ENCODE assay signal across 27 mouse cellular contexts in genomic region chr9:98487273-98487672, GRCm38 (mm10). TPM values are rescaled to one million over a fixed set of nuclear protein-coding genes. Genes with fewer than 3 reads are reported as not detected.
DNase-seq lines count a peak whose midpoint lies in the region; ATAC-seq and TF ChIP-seq lines count a peak whose summit lies in the region.
"Had no signal": no experiment of that assay in that cellular context is flagged by ENCODE, and none has a peak within 500 bp of the region (broad histone marks: within the 10 kb centered on the region; RNA-seq: fewer than 3 reads in every experiment).

No protein-coding gene starts in this region.

- no peaks in the 10 kb centered on the region for H3K36me3 ChIP-seq in heart, embryonic 12.5 days
- no peaks in the 10 kb centered on the region for H3K36me3 ChIP-seq in lung, embryonic 14.5 days (ENCODE audit: insufficient read depth)
- H3K36me3 ChIP-seq in liver, embryonic 11.5 days (ENCODE audit: control insufficient read depth, insufficient read depth, low read length), result no peaks in the 10 kb centered on the region
- H3K36me3 ChIP-seq: forebrain, embryonic 10.5 days; heart, embryonic 13.5 days; hindbrain, embryonic 12.5 days; limb, embryonic 13.5 days; liver, embryonic 13.5 days had no signal

- no peak overlapping the region for H3K4me2 ChIP-seq in heart, embryonic 12.5 days
- no peak overlapping the region for H3K4me2 ChIP-seq in lung, embryonic 14.5 days
- H3K4me2 ChIP-seq in liver, embryonic 11.5 days, result no peak overlapping the region
- H3K4me2 ChIP-seq: heart, embryonic 13.5 days; hindbrain, embryonic 12.5 days; limb, embryonic 13.5 days; liver, embryonic 13.5 days; midbrain, embryonic 11.5 days had no signal

- H3K27me3 ChIP-seq in heart, embryonic 12.5 days (replicated peaks), result no peaks in the 10 kb centered on the region
- no peaks in the 10 kb centered on the region for H3K27me3 ChIP-seq in lung, embryonic 14.5 days (ENCODE audit: insufficient read depth, low read length)
- H3K27me3 ChIP-seq in liver, embryonic 11.5 days (replicated peaks; ENCODE audit: control insufficient read depth, insufficient read depth, low read length), result no peaks in the 10 kb centered on the region
- H3K27me3 ChIP-seq: heart, embryonic 13.5 days; hindbrain, embryonic 12.5 days; limb, embryonic 13.5 days; liver, embryonic 13.5 days had no signal

- no peak overlapping the region for H3K4me3 ChIP-seq in heart, embryonic 12.5 days
- H3K4me3 ChIP-seq in lung, embryonic 14.5 days (ENCODE audit: low read depth, low read length), result no peak overlapping the region
- no peak overlapping the region for H3K4me3 ChIP-seq in liver, embryonic 11.5 days (ENCODE audit: low read depth, low read length)
- H3K4me3 ChIP-seq: forebrain, embryonic 10.5 days; heart, embryonic 13.5 days; hindbrain, embryonic 12.5 days; limb, embryonic 13.5 days; liver, embryonic 13.5 days had no signal

- H3K9me3 ChIP-seq in heart, embryonic 12.5 days (replicated peaks), result no peaks in the 10 kb centered on the region
- no peaks in the 10 kb centered on the region for H3K9me3 ChIP-seq in lung, embryonic 14.5 days (ENCODE audit: low read depth, low read length)
- H3K9me3 ChIP-seq in liver, embryonic 11.5 days (ENCODE audit: control insufficient read depth, low read length), result no peaks in the 10 kb centered on the region
- H3K9me3 ChIP-seq: forebrain, embryonic 10.5 days; heart, embryonic 13.5 days; hindbrain, embryonic 12.5 days; limb, embryonic 13.5 days; liver, embryonic 13.5 days had no signal

- peaks cover 14% of the 10 kb centered on the region; the same call in 1 of the 2 replicates for H3K4me1 ChIP-seq in heart, embryonic 12.5 days (replicated peaks)
- H3K4me1 ChIP-seq in lung, embryonic 14.5 days (ENCODE audit: insufficient read depth), result 0 out of 2 replicates have a peak, but pooled peaks cover 3% of the 10 kb centered on the region
- H3K4me1 ChIP-seq in liver, embryonic 11.5 days (replicated peaks; ENCODE audit: control insufficient read depth, insufficient read depth, low read length), result peaks cover 35% of the 10 kb centered on the region
- H3K4me1 ChIP-seq: limb, embryonic 13.5 days had no signal

- no peak overlapping the region for H3K27ac ChIP-seq in heart, embryonic 12.5 days (ENCODE audit: poor library complexity, severe bottlenecking)
- no peak overlapping the region for H3K27ac ChIP-seq in lung, embryonic 14.5 days (ENCODE audit: low read depth)
- H3K27ac ChIP-seq in liver, embryonic 11.5 days (ENCODE audit: low read depth, low read length), result no peak overlapping the region
- H3K27ac ChIP-seq: forebrain, embryonic 10.5 days; heart, embryonic 13.5 days; hindbrain, embryonic 12.5 days; limb, embryonic 13.5 days; liver, embryonic 13.5 days had no signal

- DNase-seq in heart, postnatal 4 days, result peak; percentile 18
- peak; percentile 12 to 34 for DNase-seq in kidney, postnatal 36 days
- DNase-seq in lung, embryonic 14.5 days, result peak; percentile 76
- DNase-seq in lung, postnatal 25 days (ENCODE audit: low spot score), result peak; percentile 64
- DNase-seq in liver, embryonic 11.5 days (ENCODE audit: low spot score), result no peak
- no peak for DNase-seq in cerebellum, postnatal 36 days
- DNase-seq: cerebellum, adult 9-11 months; gastrocnemius, postnatal 10 days; layer of hippocampus, postnatal 36 days; liver, embryonic 13.5 days; right cerebral cortex, postnatal 14 days; spleen, adult 18-20 months had no signal

- no peak overlapping the region for H3K9ac ChIP-seq in heart, embryonic 12.5 days
- H3K9ac ChIP-seq in lung, embryonic 14.5 days, result no peak overlapping the region
- no peak overlapping the region for H3K9ac ChIP-seq in liver, embryonic 11.5 days (ENCODE audit: low read depth, low read length)
- H3K9ac ChIP-seq: heart, embryonic 13.5 days; hindbrain, embryonic 12.5 days; limb, embryonic 13.5 days; liver, embryonic 13.5 days had no signal

- ATAC-seq in heart, embryonic 12.5 days (ENCODE audit: insufficient number of reproducible peaks, low FRiP score), result no peak
- ATAC-seq in lung, embryonic 14.5 days (ENCODE audit: insufficient read depth), result peak; percentile 85
- no peak for ATAC-seq in liver, embryonic 11.5 days (replicated peaks; ENCODE audit: low FRiP score)
- ATAC-seq: CD4-positive, CD25-positive, alpha-beta regulatory T cell, adult 4 months; forebrain, embryonic 16.5 days; intestine, postnatal 0 days had no signal

- 52% methylated on average over 6 of the region's 6 CpGs for WGBS in heart, embryonic 12.5 days
- WGBS in lung, embryonic 14.5 days, result 43% methylated on average over 6 of the region's 6 CpGs
- WGBS in liver, embryonic 11.5 days, result 80% methylated on average over 6 of the region's 6 CpGs

- TF ChIP-seq CTCF in lung, embryonic 14.5 days (IDR thresholded peaks at IDR 0.05; ENCODE audit: low read depth), result no peak

RNA-seq across cellular contexts. Expression of gene Rbp2, which starts 1.4 kb away (rescaled TPM):
- total RNA-seq in heart, postnatal 4 days (2021), result not detected
- polyA plus RNA-seq in heart, embryonic 12.5 days (2016; fragmentation: Nextera tagmentation; extraction: Ambion mirVana), result 0.31 and 0.33 TPM in 2 replicates
- 0.43 TPM in 1 of 2 replicates, not detected in the other for polyA plus RNA-seq in lung, embryonic 14.5 days (2014; fragmentation: Nextera tagmentation; extraction: Ambion mirVana)
- 1.9 and 2.9 TPM in 2 replicates for polyA plus RNA-seq in liver, embryonic 11.5 days (2014; fragmentation: Nextera tagmentation; extraction: Ambion mirVana)
- total RNA-seq: adrenal gland, postnatal 36 days; gastrocnemius, postnatal 10 days; granulocyte monocyte progenitor cell, adult 5-6 weeks; heart, postnatal 14 days; layer of hippocampus, adult 8-10 months; layer of hippocampus, postnatal 36 days; left cerebral cortex, postnatal 25 days; neutrophil, adult 5-6 weeks had no signal
- polyA plus RNA-seq: CD4-positive, CD25-positive, alpha-beta regulatory T cell, adult 4 months; forebrain, embryonic 16.5 days; heart, embryonic 13.5 days; limb, embryonic 13.5 days had no signal

Comparison
In these comparisons a context has a peak if more than half of its experiments do, and no peak if none do; other contexts are left out.
1. DNase-seq: peak in heart, postnatal 4 days (single experiment), kidney, postnatal 36 days (2 of 2), lung, embryonic 14.5 days (single experiment) and lung, postnatal 25 days (single experiment); none in liver, embryonic 11.5 days (single experiment) and cerebellum, postnatal 36 days (0 of 2).